Mouse (Mus musculus) hindbrain, embryonic 10.5 days (tissue): ENCODE measurements around the gene Kansl2. TPM values are rescaled to one million over a fixed set of nuclear protein-coding genes. Genes with fewer than 3 reads are reported as not detected.

ENCODE experiments used
- DNase-seq: peaks from one replicate; pipeline ENCODE4 v3.0.0-alpha.2; 2017; ENCODE audit warnings: low spot score
- H3K27ac ChIP-seq: fragments of 300-500 bp; sonication (generic); 2 replicates; pipeline ENCODE4 v1.5.1; 2016; ENCODE audit warnings: mild to moderate bottlenecking, moderate library complexity
- H3K27me3 ChIP-seq: fragments of 300-500 bp; sonication (generic); 2 replicates; pipeline ENCODE4 v1.6.1; 2016; ENCODE audit warnings: mild to moderate bottlenecking; ENCODE audit not compliant: poor library complexity, insufficient read depth, severe bottlenecking
- H3K36me3 ChIP-seq: fragments of 300-500 bp; sonication (generic); 2 replicates; pipeline ENCODE4 v1.6.1; 2016; ENCODE audit warnings: mild to moderate bottlenecking, moderate library complexity
- H3K4me1 ChIP-seq: fragments of 300-500 bp; sonication (generic); replicated peaks from 2 replicates; pipeline ENCODE4 v1.6.1; 2016; ENCODE audit warnings: mild to moderate bottlenecking
- H3K4me3 ChIP-seq: fragments of 300-500 bp; sonication (generic); 2 replicates; pipeline ENCODE4 v1.5.1; 2016; ENCODE audit warnings: mild to moderate bottlenecking, moderate library complexity
- H3K9me3 ChIP-seq: fragments of 300-500 bp; sonication (generic); 2 replicates; pipeline ENCODE4 v1.6.1; 2016; ENCODE audit warnings: mild to moderate bottlenecking, moderate library complexity
- WGBS: fragments of 180-500 bp; shearing (Covaris S2); methylation state at CpG from one replicate; pipeline ENCODE4 v1.1.7; 2016; 5-methylcytosine and 5-hydroxymethylcytosine counted together
- polyA plus RNA-seq: library from polyadenylated mRNA; unstranded; fragments of >200 nt; fragmentation: Nextera tagmentation; extraction: Ambion mirVana; gene quantifications from 2 replicates; pipeline ENCODE4 v1.2.1, GENCODE M21; 2016

Kansl2 gene
- polyA plus RNA-seq, 1 experiment from 2014 or later = 151 TPM

DNA sequence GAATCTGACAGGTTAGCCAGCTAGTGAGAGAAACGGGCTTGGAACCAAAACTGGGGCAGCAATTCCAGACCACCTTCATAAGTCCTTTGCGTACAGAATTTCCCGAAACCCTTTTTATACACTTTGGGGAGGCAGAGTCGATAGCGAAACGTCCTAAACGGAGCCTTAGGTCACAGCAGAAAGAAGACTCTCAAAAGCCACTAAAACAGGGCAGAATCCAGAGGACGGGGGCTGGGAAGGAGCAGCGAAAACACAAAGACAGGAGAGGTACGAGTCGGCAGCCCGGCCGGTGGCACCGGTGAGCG is 32.9 kb upstream of the Kansl2 start:
- no peak for DNase-seq
- Histone ChIP-seq H3K9me3 (no peaks in the 10 kb centered on the region), H3K4me3 (peak overlapping the region; percentile 93), H3K27me3 (no peaks in the 10 kb centered on the region), H3K27ac (peak overlapping the region; percentile 96), H3K4me1 (peaks cover 33% of the 10 kb centered on the region), H3K36me3 (peaks cover 37% of the 10 kb centered on the region)
- WGBS = 2% methylated on average over 15 of the region's 15 CpGs

DNA sequence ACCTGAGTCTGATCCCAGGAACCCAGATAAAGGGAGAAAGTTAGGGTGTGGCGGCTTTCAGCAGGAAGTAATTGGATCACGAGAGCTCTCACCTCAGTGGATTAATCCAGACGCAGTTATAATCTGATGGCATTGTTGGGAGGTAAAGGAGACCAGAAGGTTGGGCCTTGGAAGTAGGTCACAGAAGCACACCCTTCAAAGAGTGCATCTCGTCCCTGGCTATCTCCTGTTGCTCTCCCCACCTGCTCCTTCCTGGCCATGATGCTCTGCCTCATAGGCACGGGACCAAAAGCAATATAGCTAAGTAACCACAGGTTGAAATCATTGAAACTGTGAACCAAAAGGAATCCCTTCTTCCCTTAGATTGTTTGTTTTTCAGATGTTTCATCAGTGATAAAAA is 23.1 kb upstream of the Kansl2 start:
- Histone ChIP-seq H3K9me3 (no peaks in the 10 kb centered on the region), H3K4me1 (no peaks in the 10 kb centered on the region), H3K36me3 (peaks cover 95% of the 10 kb centered on the region), H3K27ac (no peak overlapping the region), H3K27me3 (no peaks in the 10 kb centered on the region), H3K4me3 (no peak overlapping the region)
- 93% methylated on average over 5 of the region's 5 CpGs for WGBS
- DNase-seq = no peak

DNA sequence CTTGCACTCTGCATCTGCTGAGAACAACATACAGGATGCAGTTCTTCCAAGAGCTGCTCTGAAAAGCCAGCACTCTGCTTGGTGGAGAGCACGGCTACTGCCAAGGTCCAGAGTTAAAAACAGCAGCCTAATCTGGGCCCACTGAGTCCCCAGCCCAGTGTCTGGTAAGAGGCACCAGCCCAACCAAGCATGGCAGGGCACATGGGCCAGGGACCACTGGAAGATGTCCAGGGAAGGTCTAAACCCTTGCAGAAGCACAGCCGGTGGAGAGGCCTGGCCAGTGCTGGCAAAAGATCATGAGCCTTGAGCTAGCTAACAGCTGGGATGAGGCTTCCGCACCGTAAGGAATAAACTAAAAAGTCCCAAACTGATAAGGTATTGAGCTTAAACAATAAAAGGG is 21.8 kb upstream of the Kansl2 start:
- Histone ChIP-seq H3K36me3 (peaks cover 97% of the 10 kb centered on the region), H3K9me3 (no peaks in the 10 kb centered on the region), H3K4me1 (no peaks in the 10 kb centered on the region), H3K27me3 (no peaks in the 10 kb centered on the region), H3K27ac (no peak overlapping the region), H3K4me3 (no peak overlapping the region)
- 95% methylated on average over 4 of the region's 4 CpGs for WGBS
- DNase-seq = no peak

DNA sequence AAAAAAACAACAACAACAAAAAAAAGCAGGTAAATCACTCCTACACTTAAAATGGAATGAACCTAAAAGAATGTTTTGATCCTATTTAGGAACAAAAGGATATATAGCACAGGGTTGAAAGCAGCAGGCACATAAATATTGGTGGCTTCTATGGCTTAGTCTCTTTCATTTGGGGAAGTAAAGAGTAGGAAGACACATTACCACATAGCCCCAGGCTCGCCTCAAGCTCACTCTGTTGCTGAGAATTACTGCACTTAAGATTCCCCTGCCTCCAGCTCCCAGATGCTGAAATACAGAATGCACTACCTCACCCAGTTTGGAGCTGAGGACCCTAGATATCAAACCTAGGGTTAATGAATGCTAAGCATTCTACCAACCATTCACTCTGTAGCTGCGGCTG is 18.7 kb upstream of the Kansl2 start:
- Histone ChIP-seq H3K36me3 (peaks cover 95% of the 10 kb centered on the region), H3K27ac (no peak overlapping the region), H3K9me3 (no peaks in the 10 kb centered on the region), H3K27me3 (no peaks in the 10 kb centered on the region), H3K4me3 (no peak overlapping the region), H3K4me1 (no peaks in the 10 kb centered on the region)
- WGBS = 92% methylated on average over 2 of the region's 2 CpGs
- no peak for DNase-seq

DNA sequence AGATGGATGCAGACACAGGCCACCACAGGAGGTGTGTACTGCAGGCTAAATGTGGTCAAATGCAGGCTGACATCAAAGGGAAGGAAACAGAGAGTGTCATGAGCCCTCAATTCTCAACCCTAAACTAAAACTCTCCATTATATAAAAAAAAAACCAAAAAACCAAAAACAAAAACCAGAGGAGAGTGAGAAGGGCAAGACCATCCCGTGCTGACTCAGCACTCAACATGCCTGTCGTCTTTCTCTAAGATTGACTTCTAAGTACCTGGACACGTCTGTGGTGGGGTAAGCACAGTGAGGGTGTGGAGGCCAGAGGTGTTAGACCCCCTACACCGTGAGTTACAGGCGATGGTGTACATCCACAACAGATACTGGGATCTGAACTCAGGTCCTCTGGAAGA is 12.8 kb upstream of the Kansl2 start:
- peaks cover 99% of the 10 kb centered on the region for H3K36me3 ChIP-seq
- WGBS = 92% methylated on average over 5 of the region's 5 CpGs
- no peak overlapping the region for H3K4me3 ChIP-seq
- no peaks in the 10 kb centered on the region for H3K9me3 ChIP-seq
- no peak overlapping the region for H3K27ac ChIP-seq
- H3K27me3 ChIP-seq = no peaks in the 10 kb centered on the region
- H3K4me1 ChIP-seq = no peaks in the 10 kb centered on the region
- no peak for DNase-seq

DNA sequence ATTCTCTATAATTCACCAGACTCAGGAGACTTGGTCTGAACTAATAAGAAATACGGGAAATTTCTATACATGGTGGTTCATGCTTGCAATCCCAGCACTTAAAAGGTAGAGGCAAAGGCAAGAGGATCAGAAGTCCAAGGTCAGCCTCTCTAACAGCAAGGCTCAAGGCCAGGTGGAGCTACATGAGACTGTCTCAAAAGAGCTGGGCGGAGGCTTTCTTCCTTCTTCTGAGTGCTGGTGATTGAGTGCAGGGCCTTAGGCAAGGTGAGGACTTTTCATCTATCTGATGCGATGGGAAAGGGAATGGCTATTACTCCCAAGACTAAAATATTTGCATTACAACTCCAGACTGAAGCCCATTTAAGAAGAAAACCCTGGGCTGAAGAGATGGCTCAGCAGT is 11.1 kb upstream of the Kansl2 start:
- H3K27ac ChIP-seq = no peak overlapping the region
- DNase-seq = no peak
- 97% methylated on average over 3 of the region's 3 CpGs for WGBS
- H3K9me3 ChIP-seq = no peaks in the 10 kb centered on the region
- peaks cover 99% of the 10 kb centered on the region for H3K36me3 ChIP-seq
- no peak overlapping the region for H3K4me3 ChIP-seq
- H3K27me3 ChIP-seq = no peaks in the 10 kb centered on the region
- H3K4me1 ChIP-seq = no peaks in the 10 kb centered on the region

DNA sequence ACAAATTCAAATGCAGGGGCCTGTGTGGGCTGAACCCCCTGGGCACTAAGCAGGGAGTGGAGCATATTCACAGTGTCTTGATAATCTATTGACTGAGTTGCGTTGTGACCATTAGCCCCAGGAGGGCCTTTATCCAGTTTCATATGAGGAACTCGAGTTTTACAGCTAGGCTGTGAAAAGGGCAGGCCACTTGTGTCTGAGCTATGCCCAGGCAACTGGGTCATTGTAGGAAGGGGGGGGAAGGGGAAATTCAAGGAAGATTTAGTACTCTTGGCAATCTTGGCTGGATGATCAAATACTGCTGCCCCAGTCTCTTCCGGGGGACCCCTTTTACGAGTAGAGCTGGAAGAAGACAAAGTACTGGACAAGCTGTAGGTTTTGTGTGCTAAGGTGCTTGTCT is 9.3 kb upstream of the Kansl2 start:
- WGBS = 91% methylated on average over 4 of the region's 4 CpGs

DNA sequence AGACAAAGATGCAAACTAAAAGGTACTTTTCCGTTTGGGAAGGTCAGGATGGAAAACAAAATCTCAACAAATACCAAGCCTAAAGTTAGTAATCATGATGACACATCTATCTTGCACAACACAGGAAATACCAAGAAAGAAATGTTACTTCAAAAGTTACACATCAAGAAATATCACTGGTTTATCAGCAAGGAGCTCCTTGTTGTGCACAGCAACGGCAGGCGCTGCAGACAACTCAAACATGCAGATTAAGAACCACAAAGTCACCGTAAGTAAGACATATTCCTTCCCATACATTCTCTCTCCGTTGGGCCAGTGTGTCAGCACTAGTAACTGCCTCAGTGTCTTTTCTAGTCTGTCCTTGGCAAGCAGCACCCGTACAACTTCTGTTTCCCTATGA is 7.0 kb upstream of the Kansl2 start:
- no peak for DNase-seq
- H3K36me3 ChIP-seq = peaks cover 90% of the 10 kb centered on the region

More for the DNA sequence above, 9.3 kb upstream of the Kansl2 start:
- H3K36me3 ChIP-seq = peaks cover 100% of the 10 kb centered on the region
- no peak for DNase-seq
- no peak overlapping the region for H3K27ac ChIP-seq
- H3K4me3 ChIP-seq = no peak overlapping the region
- H3K27me3 ChIP-seq = no peaks in the 10 kb centered on the region
- H3K9me3 ChIP-seq = no peaks in the 10 kb centered on the region
- no peaks in the 10 kb centered on the region for H3K4me1 ChIP-seq

DNA sequence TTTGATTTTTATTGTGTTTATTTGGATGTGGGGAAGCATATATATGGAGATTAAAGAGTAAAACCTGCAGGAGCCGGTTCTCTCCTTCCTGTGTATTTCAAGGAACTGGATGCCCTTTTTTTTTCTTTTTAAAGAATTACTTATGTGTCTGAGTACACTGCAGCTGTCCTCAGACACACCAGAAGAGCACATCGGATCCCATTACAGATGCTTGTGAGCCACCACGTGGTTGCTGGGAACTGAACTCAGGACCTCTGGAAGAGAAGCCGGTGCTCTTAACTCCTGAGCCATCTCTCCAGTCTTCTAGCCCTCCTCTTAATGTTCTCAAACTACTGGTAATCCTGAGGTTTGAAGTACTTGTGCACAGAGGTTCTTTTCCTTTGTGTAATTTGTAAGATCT is 3.9 kb upstream of the Kansl2 start:
- 73% methylated on average over 4 of the region's 4 CpGs for WGBS
- no peak overlapping the region for H3K27ac ChIP-seq
- H3K36me3 ChIP-seq = peaks cover 58% of the 10 kb centered on the region
- no peak for DNase-seq
- no peaks in the 10 kb centered on the region for H3K27me3 ChIP-seq
- H3K9me3 ChIP-seq = no peaks in the 10 kb centered on the region
- H3K4me1 ChIP-seq = peaks cover under 1% of the 10 kb centered on the region; the same call in 1 of the 2 replicates
- no peak overlapping the region for H3K4me3 ChIP-seq

More for the DNA sequence above, 7.0 kb upstream of the Kansl2 start:
- no peak overlapping the region for H3K4me3 ChIP-seq
- H3K27ac ChIP-seq = no peak overlapping the region
- WGBS = 93% methylated on average over 6 of the region's 6 CpGs
- H3K27me3 ChIP-seq = no peaks in the 10 kb centered on the region
- H3K4me1 ChIP-seq = no peaks in the 10 kb centered on the region
- H3K9me3 ChIP-seq = no peaks in the 10 kb centered on the region

DNA sequence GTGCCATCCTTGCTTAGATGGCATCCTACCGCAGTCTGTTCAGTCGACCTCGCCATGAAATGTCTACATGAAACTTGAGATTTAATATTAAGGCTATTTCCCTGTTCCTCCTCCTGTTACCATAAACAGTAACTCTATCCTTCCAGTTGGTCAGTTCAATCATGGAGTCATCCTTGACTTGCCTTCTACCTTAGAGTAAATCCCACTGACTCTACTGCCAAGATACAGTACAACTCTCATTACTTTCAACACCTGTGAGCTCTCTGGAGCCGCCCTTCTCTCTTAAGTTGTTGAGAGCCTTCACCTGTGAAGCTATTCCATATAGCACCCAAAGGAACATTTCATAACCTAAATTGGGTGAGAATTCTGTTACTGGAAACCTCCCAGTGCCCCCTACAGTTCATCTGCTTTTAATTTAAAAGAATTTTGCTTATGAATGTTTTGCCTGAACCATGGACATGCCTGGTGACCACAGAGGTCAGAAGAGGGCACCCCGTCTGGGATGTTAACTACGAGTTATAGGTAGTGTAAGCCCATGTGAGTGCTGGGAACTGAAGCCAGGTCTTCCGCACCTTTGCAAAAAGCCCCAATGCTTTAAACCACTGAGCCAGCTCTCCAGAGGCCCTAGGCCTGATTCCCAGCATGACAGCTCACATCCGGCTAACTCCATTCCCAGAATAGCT is 2.9 kb upstream of the Kansl2 start:
- DNase-seq = no peak
- Histone ChIP-seq H3K27me3 (no peaks in the 10 kb centered on the region), H3K4me1 (peaks cover 10% of the 10 kb centered on the region), H3K36me3 (peaks cover 55% of the 10 kb centered on the region), H3K4me3 (no peak overlapping the region), H3K9me3 (no peaks in the 10 kb centered on the region), H3K27ac (no peak overlapping the region)
- 91% methylated on average over 8 of the region's 8 CpGs for whole genome bisulfite sequencing

DNA sequence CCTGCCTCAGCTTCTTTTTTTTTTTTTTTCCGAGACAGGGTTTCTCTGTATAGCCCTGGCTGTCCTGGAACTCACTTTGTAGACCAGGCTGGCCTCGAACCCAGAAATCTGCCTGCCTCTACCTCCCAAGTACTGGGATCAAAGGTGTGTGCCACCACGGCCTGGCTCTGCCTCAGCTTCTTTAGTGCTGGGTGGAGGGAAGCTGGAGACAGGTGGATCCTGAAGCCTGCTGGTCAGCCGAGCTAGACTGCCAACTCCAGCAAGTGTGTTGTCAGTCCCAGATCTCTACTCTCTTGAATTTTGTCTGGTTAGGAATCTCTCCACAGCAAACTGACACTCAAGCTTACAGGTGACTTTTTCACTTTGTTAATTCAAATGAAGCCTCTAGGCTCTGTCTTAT is 1.9 kb upstream of the Kansl2 start:
- DNase-seq = no peak
- no peaks in the 10 kb centered on the region for H3K9me3 ChIP-seq
- 92% methylated on average over 4 of the region's 4 CpGs for WGBS
- H3K36me3 ChIP-seq = peaks cover 55% of the 10 kb centered on the region
- no peaks in the 10 kb centered on the region for H3K27me3 ChIP-seq
- H3K27ac ChIP-seq = no peak overlapping the region
- peaks cover 13% of the 10 kb centered on the region for H3K4me1 ChIP-seq
- H3K4me3 ChIP-seq = no peak overlapping the region

DNA sequence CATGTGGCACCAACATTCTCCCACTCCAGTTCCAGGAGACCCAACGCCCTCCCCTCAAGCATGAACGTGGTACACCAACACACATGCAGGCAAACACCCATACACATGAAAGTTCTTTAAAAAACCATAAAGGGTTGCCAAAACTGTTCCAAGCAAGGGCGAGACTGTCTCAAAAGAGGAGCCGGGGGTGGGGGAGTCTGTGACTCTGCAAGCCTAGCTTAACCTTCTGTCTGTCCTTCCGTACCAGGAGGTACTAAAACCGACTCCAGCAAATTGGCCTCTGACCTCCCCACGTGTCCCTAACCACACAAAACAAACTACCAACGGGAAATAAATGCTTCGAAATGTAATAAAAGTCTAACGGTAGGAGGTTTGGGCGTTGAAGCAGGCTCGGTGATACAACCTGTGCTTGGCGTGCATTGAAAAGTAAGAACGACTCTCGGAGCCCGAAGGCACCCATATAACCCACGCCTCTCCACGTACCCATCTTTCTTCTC is 981 bp downstream of the Kansl2 start:
- H3K4me1 ChIP-seq = peaks cover 13% of the 10 kb centered on the region
- H3K27me3 ChIP-seq = no peaks in the 10 kb centered on the region
- DNase-seq = peak; percentile 29
- H3K9me3 ChIP-seq = no peaks in the 10 kb centered on the region
- H3K36me3 ChIP-seq = peaks cover 55% of the 10 kb centered on the region
- peak overlapping the region; percentile 84 for H3K4me3 ChIP-seq
- H3K27ac ChIP-seq = peak overlapping the region; percentile 100
- WGBS = under 1% methylated on average over 18 of the region's 18 CpGs

DNA sequence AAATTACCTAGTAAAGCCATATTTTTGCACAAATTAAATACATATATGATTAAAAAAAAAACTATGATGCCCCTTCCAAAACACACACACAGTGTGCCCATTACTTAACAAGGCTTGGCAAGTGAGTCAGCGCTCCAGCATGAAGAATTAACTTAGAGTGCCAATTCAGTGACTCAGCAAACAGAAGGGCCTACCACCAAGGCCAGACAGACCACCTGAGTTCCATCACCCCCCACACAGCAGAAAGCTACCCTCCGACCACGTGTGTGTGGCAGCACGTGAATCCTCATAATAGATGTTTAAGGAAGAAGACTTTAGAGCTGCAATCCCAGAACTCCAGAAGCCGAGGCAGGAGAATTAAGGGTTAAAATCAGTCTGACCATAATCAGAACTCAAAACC is 1.8 kb downstream of the Kansl2 start:
- 55% methylated on average over 5 of the region's 5 CpGs for WGBS
- H3K4me3 ChIP-seq = peak overlapping the region; percentile 84
- no peaks in the 10 kb centered on the region for H3K9me3 ChIP-seq
- H3K4me1 ChIP-seq = peaks cover 13% of the 10 kb centered on the region
- peaks cover 56% of the 10 kb centered on the region for H3K36me3 ChIP-seq
- H3K27ac ChIP-seq = peak overlapping the region; percentile 100
- no peaks in the 10 kb centered on the region for H3K27me3 ChIP-seq
- DNase-seq = no peak

DNA sequence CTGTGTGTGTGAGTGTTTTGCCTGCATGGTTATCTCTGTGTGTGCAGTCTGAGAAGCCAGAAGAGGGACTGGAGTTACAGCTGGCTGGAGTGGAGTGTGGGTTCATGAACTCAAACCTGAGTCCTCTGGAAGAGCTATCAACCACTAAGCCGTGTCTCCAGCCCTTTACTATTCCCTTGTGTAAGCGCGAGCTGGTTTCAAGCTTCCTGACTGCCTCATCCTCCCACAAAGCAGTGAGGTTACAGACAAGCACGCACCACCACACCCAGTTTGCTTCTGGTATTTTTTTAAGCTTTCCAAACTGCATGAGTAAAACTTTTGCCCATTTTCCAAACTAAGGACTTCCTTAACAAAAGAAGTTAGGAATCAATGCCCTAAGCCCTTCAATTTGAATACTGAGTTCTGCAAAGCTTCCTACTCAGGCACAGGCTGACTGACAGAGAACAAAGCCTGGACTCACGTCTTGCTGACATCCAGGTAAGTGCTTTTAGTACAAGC is 5.9 kb downstream of the Kansl2 start:
- Histone ChIP-seq H3K36me3 (peaks cover 94% of the 10 kb centered on the region), H3K4me1 (peaks cover 13% of the 10 kb centered on the region), H3K9me3 (no peaks in the 10 kb centered on the region), H3K27ac (no peak overlapping the region), H3K4me3 (no peak overlapping the region), H3K27me3 (no peaks in the 10 kb centered on the region)
- 90% methylated on average over 5 of the region's 5 CpGs for WGBS
- DNase-seq = no peak
